Mouse (Mus musculus) cortical plate, adult 2 months (tissue): ENCODE results near the gene Pank4.

Source experiments
- CTCF ChIP-seq: fragments of 200-500 bp; IDR thresholded peaks from 2 replicates; pipeline ENCODE4 v1.5.1; 2011; ENCODE audit warnings: mild to moderate bottlenecking, control low read depth, low read length; ENCODE audit not compliant: insufficient read depth; ENCODE audit errors: extremely low read depth
- POLR2A ChIP-seq: fragments of 200-500 bp; IDR thresholded peaks from 2 replicates; pipeline ENCODE4 v1.6.1; 2011; ENCODE audit warnings: mild to moderate bottlenecking, low read length, control low read depth; ENCODE audit not compliant: insufficient read depth; ENCODE audit errors: extremely low read depth

- no peak for TF ChIP-seq CTCF
- no peak for TF ChIP-seq POLR2A
These were observed 15.6 kb upstream of the Pank4 start for GRCm38 (mm10) chr4:154948066-154948939.
